Mouse (Mus musculus): ENCODE data around the gene Slc31a2. TPM values are rescaled to one million over a fixed set of nuclear protein-coding genes. Genes with fewer than 3 reads are reported as not detected.

The Slc31a2 gene
- polyA plus RNA-seq, 1 experiment = 8.8 TPM

- H3K36me3 ChIP-seq (ENCODE audit: control insufficient read depth, insufficient read depth, low read length) = peaks cover 48% of the 10 kb centered on the region
- no peak overlapping the region for H3K27ac ChIP-seq (ENCODE audit: insufficient read depth, low read depth, low read length)
- no peaks in the 10 kb centered on the region for H3K4me1 ChIP-seq (ENCODE audit: control insufficient read depth, insufficient read depth, insufficient read length, low read length)
- 95% methylated on average over 3 of the region's 3 CpGs for WGBS
- no peaks in the 10 kb centered on the region for H3K27me3 ChIP-seq (ENCODE audit: control insufficient read depth, insufficient read depth, low read length)
- no peak overlapping the region for H3K4me3 ChIP-seq (ENCODE audit: low read depth, low read length)
- TF ChIP-seq POLR2A (IDR thresholded peaks at IDR 0.05; ENCODE audit: low read depth, low read length) (no peak), CTCF (IDR thresholded peaks at IDR 0.05; ENCODE audit: extremely low read depth, insufficient read length, insufficient replicate concordance, low read depth, low read length) (no peak)
Observed at GRCm38 (mm10) chr4:62314516-62314915, 52.2 kb downstream of the Slc31a2 start.

GRCm38 (mm10) chr4:62316456-62316855, 54.1 kb downstream of the Slc31a2 start:
- no peak overlapping the region for H3K4me3 ChIP-seq (ENCODE audit: low read depth, low read length)
- WGBS = 75% methylated on average over 2 of the region's 2 CpGs
- no peak overlapping the region for H3K27ac ChIP-seq (ENCODE audit: insufficient read depth, low read depth, low read length)
- no peak for TF ChIP-seq CTCF (IDR thresholded peaks at IDR 0.05; ENCODE audit: extremely low read depth, insufficient read length, insufficient replicate concordance, low read depth, low read length)
- TF ChIP-seq POLR2A (IDR thresholded peaks at IDR 0.05; ENCODE audit: low read depth, low read length) = no peak
- H3K4me1 ChIP-seq (ENCODE audit: control insufficient read depth, insufficient read depth, insufficient read length, low read length) = no peaks in the 10 kb centered on the region
- no peaks in the 10 kb centered on the region for H3K27me3 ChIP-seq (ENCODE audit: control insufficient read depth, insufficient read depth, low read length)
- H3K36me3 ChIP-seq (ENCODE audit: control insufficient read depth, insufficient read depth, low read length) = peaks cover 59% of the 10 kb centered on the region

GRCm38 (mm10) chr4:62318294-62318693, 55.9 kb downstream of the Slc31a2 start:
- Histone ChIP-seq H3K27ac (ENCODE audit: insufficient read depth, low read depth, low read length) (no peak overlapping the region), H3K4me1 (ENCODE audit: control insufficient read depth, insufficient read depth, insufficient read length, low read length) (no peaks in the 10 kb centered on the region), H3K27me3 (ENCODE audit: control insufficient read depth, insufficient read depth, low read length) (no peaks in the 10 kb centered on the region), H3K4me3 (ENCODE audit: low read depth, low read length) (no peak overlapping the region), H3K36me3 (ENCODE audit: control insufficient read depth, insufficient read depth, low read length) (peaks cover 58% of the 10 kb centered on the region)
- TF ChIP-seq CTCF (IDR thresholded peaks at IDR 0.05; ENCODE audit: extremely low read depth, insufficient read length, insufficient replicate concordance, low read depth, low read length) (no peak), POLR2A (IDR thresholded peaks at IDR 0.05; ENCODE audit: low read depth, low read length) (no peak)
- 62% methylated on average over 1 of the region's 1 CpGs for WGBS

- Histone ChIP-seq H3K36me3 (ENCODE audit: control insufficient read depth, insufficient read depth, low read length) (peaks cover 71% of the 10 kb centered on the region), H3K27me3 (ENCODE audit: control insufficient read depth, insufficient read depth, low read length) (no peaks in the 10 kb centered on the region), H3K4me1 (ENCODE audit: control insufficient read depth, insufficient read depth, insufficient read length, low read length) (no peaks in the 10 kb centered on the region), H3K4me3 (ENCODE audit: low read depth, low read length) (no peak overlapping the region), H3K27ac (ENCODE audit: insufficient read depth, low read depth, low read length) (no peak overlapping the region)
- 77% methylated on average over 3 of the region's 3 CpGs for WGBS
- no peak for TF ChIP-seq POLR2A (IDR thresholded peaks at IDR 0.05; ENCODE audit: low read depth, low read length)
- TF ChIP-seq CTCF (IDR thresholded peaks at IDR 0.05; ENCODE audit: extremely low read depth, insufficient read length, insufficient replicate concordance, low read depth, low read length) = no peak
Observed at GRCm38 (mm10) chr4:62322684-62323083, 60.3 kb downstream of the Slc31a2 start.

GRCm38 (mm10) chr4:62326111-62326510, 63.7 kb downstream of the Slc31a2 start:
- H3K36me3 ChIP-seq (ENCODE audit: control insufficient read depth, insufficient read depth, low read length) = peaks cover 62% of the 10 kb centered on the region
- no peak for TF ChIP-seq POLR2A (IDR thresholded peaks at IDR 0.05; ENCODE audit: low read depth, low read length)
- no peak for TF ChIP-seq CTCF (IDR thresholded peaks at IDR 0.05; ENCODE audit: extremely low read depth, insufficient read length, insufficient replicate concordance, low read depth, low read length)
- H3K4me3 ChIP-seq (ENCODE audit: low read depth, low read length) = no peak overlapping the region
- H3K27ac ChIP-seq (ENCODE audit: insufficient read depth, low read depth, low read length) = no peak overlapping the region
- H3K4me1 ChIP-seq (ENCODE audit: control insufficient read depth, insufficient read depth, insufficient read length, low read length) = no peaks in the 10 kb centered on the region; the same call in 1 of the 2 replicates
- no peaks in the 10 kb centered on the region for H3K27me3 ChIP-seq (ENCODE audit: control insufficient read depth, insufficient read depth, low read length)

- TF ChIP-seq CTCF (IDR thresholded peaks at IDR 0.05; ENCODE audit: extremely low read depth, insufficient read length, insufficient replicate concordance, low read depth, low read length) (no peak), POLR2A (IDR thresholded peaks at IDR 0.05; ENCODE audit: low read depth, low read length) (no peak)
- no peaks in the 10 kb centered on the region; the same call in 1 of the 2 replicates for H3K4me1 ChIP-seq (ENCODE audit: control insufficient read depth, insufficient read depth, insufficient read length, low read length)
- H3K27me3 ChIP-seq (ENCODE audit: control insufficient read depth, insufficient read depth, low read length) = no peaks in the 10 kb centered on the region
- 69% methylated on average over 6 of the region's 6 CpGs for WGBS
- no peak overlapping the region for H3K27ac ChIP-seq (ENCODE audit: insufficient read depth, low read depth, low read length)
- H3K4me3 ChIP-seq (ENCODE audit: low read depth, low read length) = no peak overlapping the region
- H3K36me3 ChIP-seq (ENCODE audit: control insufficient read depth, insufficient read depth, low read length) = peaks cover 54% of the 10 kb centered on the region
Observed at GRCm38 (mm10) chr4:62328941-62329660, 66.7 kb downstream of the Slc31a2 start.

- H3K27ac ChIP-seq (ENCODE audit: insufficient read depth, low read depth, low read length) = no peak overlapping the region
- peaks cover 49% of the 10 kb centered on the region for H3K36me3 ChIP-seq (ENCODE audit: control insufficient read depth, insufficient read depth, low read length)
- H3K4me1 ChIP-seq (ENCODE audit: control insufficient read depth, insufficient read depth, insufficient read length, low read length) = no peaks in the 10 kb centered on the region; the same call in 1 of the 2 replicates
- H3K4me3 ChIP-seq (ENCODE audit: low read depth, low read length) = no peak overlapping the region
- 69% methylated on average over 5 of the region's 5 CpGs for WGBS
- TF ChIP-seq POLR2A (IDR thresholded peaks at IDR 0.05; ENCODE audit: low read depth, low read length) (no peak), CTCF (IDR thresholded peaks at IDR 0.05; ENCODE audit: extremely low read depth, insufficient read length, insufficient replicate concordance, low read depth, low read length) (no peak)
- no peaks in the 10 kb centered on the region for H3K27me3 ChIP-seq (ENCODE audit: control insufficient read depth, insufficient read depth, low read length)
Observed at GRCm38 (mm10) chr4:62331977-62332376, 69.6 kb downstream of the Slc31a2 start.
